Mouse (Mus musculus): Measurements from ENCODE around the gene Pml.

- TF ChIP-seq CTCF (IDR thresholded peaks at IDR 0.05; ENCODE audit: control insufficient read depth, insufficient read depth, insufficient read length) (no peak), MAX (IDR thresholded peaks at IDR 0.05) (no peak), USF1 (IDR thresholded peaks at IDR 0.05; ENCODE audit: low read depth) (no peak), MYOG (IDR thresholded peaks at IDR 0.05; ENCODE audit: control insufficient read depth, extremely low read depth, insufficient read length) (no peak), MYOD1 (IDR thresholded peaks at IDR 0.05; ENCODE audit: control insufficient read depth, insufficient read length, low read depth) (no peak)
Observed at GRCm38 (mm10) chr9:58213377-58213776, 36.2 kb downstream of the Pml start.
